Mouse (Mus musculus) macrophage (primary cell): ENCODE measurements around the gene Defa37. TPM values are rescaled to one million over a fixed set of nuclear protein-coding genes. Genes with fewer than 3 reads are reported as not detected.
"Not testable (repeated sequence)": the region's sequence is repeated elsewhere in the genome, so short reads cannot be mapped to it uniquely, and the experiment has no call there.

Source experiments
- H3K27ac ChIP-seq: fragments of 350-480 bp; formaldehyde crosslinking; 2 replicates; pipeline ENCODE4 v1.9.0; 2021
- H3K36me3 ChIP-seq: fragments of 350-480 bp; formaldehyde crosslinking; 2 replicates; pipeline ENCODE4 v1.9.0; 2021; ENCODE audit errors: inconsistent target
- H3K4me3 ChIP-seq: fragments of 350-480 bp; formaldehyde crosslinking; 2 replicates; pipeline ENCODE4 v1.9.0; 2021; ENCODE audit errors: inconsistent target
- H3K79me2 ChIP-seq: fragments of 350-480 bp; formaldehyde crosslinking; 2 replicates; pipeline ENCODE4 v1.9.0; 2021; ENCODE audit errors: inconsistent target
- WGBS: methylation state at CpG from one replicate; pipeline ENCODE4 v1.1.7; 2026; ENCODE audit warnings: inconsistent platforms; ENCODE audit not compliant: missing documents; 5-methylcytosine and 5-hydroxymethylcytosine counted together
- polyA plus RNA-seq: library from polyadenylated mRNA; stranded (reverse); fragments of 250-400 nt; gene quantifications from 3 replicates; pipeline ENCODE4 v1.2.4, GENCODE M21; 2018; ENCODE audit warnings: inconsistent platforms
- total RNA-seq, 78 experiments: library from RNA; depleted of rRNA; stranded (reverse); fragments of 250-400 nt; gene quantifications; 1 replicate in 9 of 78; 2 replicates in 24 of 78; 3 replicates in 43 of 78; 4 replicates in 2 of 78; pipeline ENCODE4 v1.2.4; 2018; ENCODE audit warnings: inconsistent platforms in 56 of 78

Defa37 gene
- not detected for total RNA-seq (2018; cell fraction: chromatin; rRNA removed)
- not detected for total RNA-seq (2018; cell fraction: cytosol; rRNA removed)
- total RNA-seq (2018; cell fraction: nucleus; rRNA removed) = not detected
- polyA plus RNA-seq = not detected in 3 replicates

DNA sequence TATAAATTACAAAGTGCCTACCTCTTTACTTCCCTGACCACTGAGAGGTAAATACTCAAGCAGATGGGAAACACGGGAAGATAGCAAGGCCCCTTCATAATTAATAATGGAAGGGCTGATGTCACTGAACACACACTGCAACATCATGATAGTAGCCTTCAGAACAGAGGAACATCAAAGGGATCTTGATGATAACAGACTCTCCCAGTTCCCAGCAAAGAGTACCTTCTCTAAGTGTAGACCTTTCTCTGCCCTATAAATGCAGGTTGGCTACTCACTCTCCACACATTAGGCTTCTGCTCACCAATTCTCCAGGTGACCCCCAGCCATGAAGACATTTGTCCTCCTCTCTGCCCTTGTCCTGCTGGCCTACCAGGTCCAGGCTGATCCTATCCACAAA, at the start of gene Defa37:
Gene Defa37, plus strand, starts transcription at position 301 of the 400 bp plus-strand sequence.
- WGBS = no CpG with 5 or more reads among the region's 1 CpGs
- H3K4me3 ChIP-seq, H3K27ac ChIP-seq, H3K79me2 ChIP-seq, H3K36me3 ChIP-seq: not testable (repeated sequence)

DNA sequence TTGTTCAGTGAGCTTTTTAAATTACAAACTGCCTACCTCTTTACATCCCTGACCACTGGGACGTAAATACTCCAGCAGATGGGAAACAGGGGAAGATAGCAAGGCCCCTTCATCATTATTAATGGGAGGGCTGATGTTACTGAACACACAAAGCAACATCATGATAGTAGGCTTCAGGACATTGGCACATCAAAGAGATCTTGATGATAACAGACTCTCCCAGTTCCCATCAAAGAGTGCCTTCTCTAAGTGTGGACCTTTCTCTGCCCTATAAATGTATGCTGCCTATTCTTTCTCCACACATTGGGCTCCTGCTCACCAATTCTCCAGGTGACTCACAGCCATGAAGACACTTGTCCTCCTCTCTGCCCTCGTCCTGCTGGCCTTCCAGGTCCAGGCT, 36.5 kb upstream of the Defa37 start, which contains the start of gene Defa32:
Gene Defa32, plus strand, starts transcription at position 301 of the 400 bp plus-strand sequence.
- H3K4me3 ChIP-seq, H3K27ac ChIP-seq, H3K36me3 ChIP-seq, H3K79me2 ChIP-seq: not testable (repeated sequence)
- no CpG with 5 or more reads among the region's 2 CpGs for WGBS

DNA sequence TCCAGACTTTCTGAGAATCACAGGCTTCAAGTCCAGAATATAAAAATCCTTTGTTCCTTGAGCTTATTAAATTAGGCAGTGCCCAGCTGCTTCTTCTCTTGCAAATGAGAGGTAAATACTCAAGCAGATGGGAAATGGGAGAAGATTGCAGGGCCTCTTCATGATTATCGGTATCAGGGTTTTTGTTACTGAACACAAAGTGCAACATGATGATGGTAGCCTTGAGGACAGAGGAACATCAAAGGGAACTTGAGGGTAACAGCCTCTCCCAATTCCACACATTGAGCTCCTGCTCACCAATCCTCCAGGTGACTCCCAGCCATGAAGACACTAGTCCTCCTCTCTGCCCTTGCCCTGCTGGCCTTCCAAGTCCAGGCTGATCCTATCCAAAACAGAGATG, 17.5 kb downstream of the Defa37 start, which contains the start of gene Defa28:
Gene Defa28, plus strand, starts transcription at position 301 of the 400 bp plus-strand sequence.
- H3K36me3 ChIP-seq, H3K79me2 ChIP-seq, H3K27ac ChIP-seq, H3K4me3 ChIP-seq: not testable (repeated sequence)
- WGBS = no CpG with 5 or more reads among the region's 1 CpGs

DNA sequence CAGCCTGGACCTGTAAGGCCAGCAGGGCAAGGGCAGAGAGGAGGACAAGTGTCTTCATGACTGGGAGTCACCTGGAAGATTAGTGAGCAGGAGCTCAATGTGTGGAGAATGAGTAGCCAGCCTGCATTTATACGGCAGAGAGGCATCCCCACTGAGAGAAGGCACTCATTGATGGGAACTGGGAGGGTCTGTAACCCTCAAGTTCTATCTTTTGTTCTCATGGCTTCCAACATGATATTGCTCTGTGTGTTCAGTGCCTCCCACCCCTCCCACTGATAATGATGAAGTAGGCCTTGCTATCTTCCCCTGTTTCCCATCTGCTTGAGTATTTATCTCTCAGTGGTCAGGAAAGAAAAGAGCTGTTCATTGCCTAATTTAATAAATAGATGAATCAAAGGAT, 29.2 kb downstream of the Defa37 start, which contains the start of gene Gm7861:
Gene Gm7861, minus strand, starts transcription at position 101 of the 400 bp plus-strand sequence.
- not testable (repeated sequence) for H3K36me3 ChIP-seq, H3K27ac ChIP-seq, H3K79me2 ChIP-seq, H3K4me3 ChIP-seq
- WGBS = no CpG with 5 or more reads among the region's 1 CpGs

Other genes with a start within 250 kb of the Defa37 start
- gene Defa27, start 249.8 kb upstream of the Defa37 start, polyA plus RNA-seq = not detected in 3 replicates
- gene Defa29, start 238.4 kb upstream of the Defa37 start, polyA plus RNA-seq = not detected in 3 replicates
- not detected in 3 replicates for gene Defa2, start 186.9 kb upstream of the Defa37 start, polyA plus RNA-seq
- gene Defa33, start 173.6 kb upstream of the Defa37 start, polyA plus RNA-seq = not detected in 3 replicates
- not detected in 3 replicates for gene Defa36, start 138.0 kb upstream of the Defa37 start, polyA plus RNA-seq
- gene Gm7849, start 108.8 kb upstream of the Defa37 start, polyA plus RNA-seq = not detected in 3 replicates
- not detected in 3 replicates for gene Defa20, start 56.1 kb upstream of the Defa37 start, polyA plus RNA-seq
- not detected in 3 replicates for gene Defa32, start 36.4 kb upstream of the Defa37 start, polyA plus RNA-seq
- gene Defa28, start 17.6 kb downstream of the Defa37 start, polyA plus RNA-seq = not detected in 3 replicates
- not detected in 3 replicates for gene Gm7861, start 29.1 kb downstream of the Defa37 start, polyA plus RNA-seq
- gene Defa26, start 52.8 kb downstream of the Defa37 start, polyA plus RNA-seq = not detected in 3 replicates
- not detected in 3 replicates for gene Defa17, start 90.4 kb downstream of the Defa37 start, polyA plus RNA-seq
- gene Defa34, start 100.4 kb downstream of the Defa37 start, polyA plus RNA-seq = not detected in 3 replicates
- gene AY761184, start 138.3 kb downstream of the Defa37 start, polyA plus RNA-seq = not detected in 3 replicates
- not detected in 3 replicates for gene Defa24, start 169.1 kb downstream of the Defa37 start, polyA plus RNA-seq